Mouse (Mus musculus) hindbrain, embryonic 15.5 days (tissue): ENCODE measurements at regions not wholly inside any gene's neighbourhood (a gene's known extent, or its start where the extent isn't known, plus 50 kb on each side); places are given as distances from the start of the nearest gene placed in this dataset.
A peak's percentile ranks its signal among the peaks of the same experiment; 100 is the strongest.

Experiments
- ATAC-seq: fragments of 200-750 bp; cut with Nextera tagmentation; 2 replicates; pipeline ENCODE4 v1.8.0; 2017; ENCODE audit warnings: low read depth, moderate number of reproducible peaks, moderate TSS enrichment; ENCODE audit not compliant: low FRiP score
- H3K27ac ChIP-seq: fragments of 300-500 bp; sonication (generic); replicated peaks from 2 replicates; pipeline ENCODE4 v1.5.1; 2015; ENCODE audit warnings: mild to moderate bottlenecking, inconsistent platforms
- H3K27me3 ChIP-seq: fragments of 300-500 bp; sonication (generic); 2 replicates; pipeline ENCODE4 v1.6.1; 2015; ENCODE audit warnings: control low read depth, inconsistent platforms
- H3K36me3 ChIP-seq: fragments of 300-500 bp; sonication (generic); 2 replicates; pipeline ENCODE4 v1.6.1; 2015; ENCODE audit warnings: control low read depth, inconsistent platforms
- H3K4me1 ChIP-seq: fragments of 300-500 bp; sonication (generic); replicated peaks from 2 replicates; pipeline ENCODE4 v1.6.1; 2015; ENCODE audit warnings: control low read depth, inconsistent platforms
- H3K4me2 ChIP-seq: fragments of 300-500 bp; sonication (generic); 2 replicates; pipeline ENCODE4 v1.6.1; 2015; ENCODE audit warnings: moderate library complexity, mild to moderate bottlenecking, inconsistent platforms
- H3K4me3 ChIP-seq: fragments of 300-500 bp; sonication (generic); 2 replicates; pipeline ENCODE4 v1.5.1; 2015; ENCODE audit warnings: mild to moderate bottlenecking, inconsistent platforms
- H3K9ac ChIP-seq: fragments of 300-500 bp; sonication (generic); 2 replicates; pipeline ENCODE4 v1.6.1; 2015; ENCODE audit warnings: inconsistent platforms
- H3K9me3 ChIP-seq: fragments of 300-500 bp; sonication (generic); 2 replicates; pipeline ENCODE4 v1.6.1; 2016; ENCODE audit warnings: control low read depth, inconsistent platforms
- WGBS: fragments of 180-500 bp; shearing (Covaris S2); methylation state at CpG from one replicate; pipeline ENCODE4 v1.1.7; 2015; 5-methylcytosine and 5-hydroxymethylcytosine counted together

- no peak overlapping the region for H3K9ac ChIP-seq
- H3K27me3 ChIP-seq: no peaks in the 10 kb centered on the region
- WGBS: 94% methylated on average over 7 of the region's 7 CpGs
- no peak overlapping the region for H3K4me2 ChIP-seq
- no peaks in the 10 kb centered on the region for H3K9me3 ChIP-seq
- H3K4me1 ChIP-seq: no peaks in the 10 kb centered on the region
- ATAC-seq: no peak
- no peak overlapping the region for H3K27ac ChIP-seq
- no peak overlapping the region for H3K4me3 ChIP-seq
- no peaks in the 10 kb centered on the region for H3K36me3 ChIP-seq
Measured at GRCm38 (mm10) chr2:34007916-34008315, 120.2 kb upstream of the Mvb12b start.

- H3K9ac ChIP-seq: no peak overlapping the region
- H3K27me3 ChIP-seq: no peaks in the 10 kb centered on the region
- H3K4me3 ChIP-seq: no peak overlapping the region
- 99% methylated on average over 7 of the region's 7 CpGs for WGBS
- no peak overlapping the region for H3K27ac ChIP-seq
- no peaks in the 10 kb centered on the region for H3K9me3 ChIP-seq
- no peak overlapping the region for H3K4me2 ChIP-seq
- no peak for ATAC-seq
- no peaks in the 10 kb centered on the region for H3K36me3 ChIP-seq
- H3K4me1 ChIP-seq: no peaks in the 10 kb centered on the region
Measured at GRCm38 (mm10) chr2:33997106-33997505, 109.4 kb upstream of the Mvb12b start.

GRCm38 (mm10) chr2:33996331-33996730 is 108.6 kb upstream of the Mvb12b start:
- 96% methylated on average over 2 of the region's 2 CpGs for WGBS
- no peaks in the 10 kb centered on the region for H3K36me3 ChIP-seq
- H3K27me3 ChIP-seq: no peaks in the 10 kb centered on the region
- no peaks in the 10 kb centered on the region for H3K4me1 ChIP-seq
- no peak overlapping the region for H3K4me3 ChIP-seq
- H3K9me3 ChIP-seq: no peaks in the 10 kb centered on the region
- no peak overlapping the region for H3K27ac ChIP-seq
- no peak overlapping the region for H3K4me2 ChIP-seq
- no peak overlapping the region for H3K9ac ChIP-seq
- no peak for ATAC-seq

GRCm38 (mm10) chr2:33991299-33991698 is 103.6 kb upstream of the Mvb12b start:
- H3K27me3 ChIP-seq: no peaks in the 10 kb centered on the region
- no peaks in the 10 kb centered on the region for H3K9me3 ChIP-seq
- H3K4me1 ChIP-seq: peaks cover 15% of the 10 kb centered on the region
- no peak overlapping the region for H3K4me2 ChIP-seq
- H3K4me3 ChIP-seq: no peak overlapping the region
- no peak overlapping the region for H3K27ac ChIP-seq
- H3K9ac ChIP-seq: no peak overlapping the region
- no peaks in the 10 kb centered on the region for H3K36me3 ChIP-seq
- no peak for ATAC-seq
- WGBS: 77% methylated on average over 4 of the region's 4 CpGs

GRCm38 (mm10) chr2:33990711-33991110 is 103.0 kb upstream of the Mvb12b start:
- H3K9me3 ChIP-seq: no peaks in the 10 kb centered on the region
- H3K4me1 ChIP-seq: peaks cover 15% of the 10 kb centered on the region
- H3K27ac ChIP-seq: no peak overlapping the region
- no peaks in the 10 kb centered on the region for H3K36me3 ChIP-seq
- H3K9ac ChIP-seq: no peak overlapping the region
- ATAC-seq: no peak
- WGBS: 84% methylated on average over 6 of the region's 6 CpGs
- no peaks in the 10 kb centered on the region for H3K27me3 ChIP-seq
- no peak overlapping the region for H3K4me2 ChIP-seq
- H3K4me3 ChIP-seq: no peak overlapping the region

GRCm38 (mm10) chr2:33989555-33990370 is 102.0 kb upstream of the Mvb12b start:
- no peaks in the 10 kb centered on the region for H3K36me3 ChIP-seq
- H3K27me3 ChIP-seq: no peaks in the 10 kb centered on the region
- 47% methylated on average over 12 of the region's 12 CpGs for WGBS
- H3K9ac ChIP-seq: no peak overlapping the region
- peaks cover 15% of the 10 kb centered on the region for H3K4me1 ChIP-seq
- no peak overlapping the region for H3K4me3 ChIP-seq
- no peak overlapping the region for H3K27ac ChIP-seq
- ATAC-seq: no peak
- no peak overlapping the region for H3K4me2 ChIP-seq
- H3K9me3 ChIP-seq: no peaks in the 10 kb centered on the region

GRCm38 (mm10) chr2:33986420-33986819 is 98.7 kb upstream of the Mvb12b start:
- Histone ChIP-seq H3K36me3 (no peaks in the 10 kb centered on the region), H3K27ac (no peak overlapping the region), H3K9me3 (no peaks in the 10 kb centered on the region), H3K4me2 (peak overlapping the region; percentile 27; the same call in 1 of the 2 replicates), H3K4me3 (no peak overlapping the region), H3K27me3 (no peaks in the 10 kb centered on the region), H3K9ac (no peak overlapping the region), H3K4me1 (peaks cover 21% of the 10 kb centered on the region)
- ATAC-seq: peak; percentile 46; the same call in 1 of the 2 replicates
- 29% methylated on average over 4 of the region's 4 CpGs for WGBS

- Histone ChIP-seq H3K9me3 (no peaks in the 10 kb centered on the region), H3K27ac (no peak overlapping the region), H3K9ac (no peak overlapping the region), H3K4me2 (no peak overlapping the region), H3K4me1 (peaks cover 16% of the 10 kb centered on the region), H3K36me3 (no peaks in the 10 kb centered on the region), H3K4me3 (no peak overlapping the region), H3K27me3 (no peaks in the 10 kb centered on the region)
- no peak for ATAC-seq
- 54% methylated on average over 11 of the region's 11 CpGs for WGBS
Measured at GRCm38 (mm10) chr2:33985316-33985715, 97.6 kb upstream of the Mvb12b start.

GRCm38 (mm10) chr2:33983112-33983748 is 95.5 kb upstream of the Mvb12b start:
- H3K4me3 ChIP-seq: no peak overlapping the region
- ATAC-seq: no peak
- H3K36me3 ChIP-seq: no peaks in the 10 kb centered on the region
- no peaks in the 10 kb centered on the region for H3K9me3 ChIP-seq
- no peak overlapping the region for H3K27ac ChIP-seq
- WGBS: 33% methylated on average over 11 of the region's 11 CpGs
- no peak overlapping the region for H3K4me2 ChIP-seq
- H3K9ac ChIP-seq: no peak overlapping the region
- H3K4me1 ChIP-seq: 0 out of 2 replicates have a peak, but pooled peaks cover 7% of the 10 kb centered on the region
- no peaks in the 10 kb centered on the region for H3K27me3 ChIP-seq

GRCm38 (mm10) chr2:33981936-33982335 is 94.2 kb upstream of the Mvb12b start:
- H3K27ac ChIP-seq: no peak overlapping the region
- no peak overlapping the region for H3K9ac ChIP-seq
- 37% methylated on average over 8 of the region's 8 CpGs for WGBS

GRCm38 (mm10) chr2:33981321-33981720 is 93.6 kb upstream of the Mvb12b start:
- H3K4me1 ChIP-seq: 0 out of 2 replicates have a peak, but pooled peaks cover 7% of the 10 kb centered on the region
- H3K4me3 ChIP-seq: no peak overlapping the region
- no peak overlapping the region for H3K27ac ChIP-seq
- H3K27me3 ChIP-seq: no peaks in the 10 kb centered on the region
- H3K9ac ChIP-seq: no peak overlapping the region
- H3K36me3 ChIP-seq: no peaks in the 10 kb centered on the region
- no peak overlapping the region for H3K4me2 ChIP-seq
- 64% methylated on average over 7 of the region's 7 CpGs for WGBS
- ATAC-seq: no peak
- H3K9me3 ChIP-seq: no peaks in the 10 kb centered on the region

More at GRCm38 (mm10) chr2:33981936-33982335, 94.2 kb upstream of the Mvb12b start:
- Histone ChIP-seq H3K27me3 (no peaks in the 10 kb centered on the region), H3K36me3 (no peaks in the 10 kb centered on the region), H3K4me1 (0 out of 2 replicates have a peak, but pooled peaks cover 7% of the 10 kb centered on the region), H3K9me3 (no peaks in the 10 kb centered on the region), H3K4me3 (no peak overlapping the region), H3K4me2 (no peak overlapping the region)
- no peak for ATAC-seq

- Histone ChIP-seq H3K9ac (no peak overlapping the region), H3K4me3 (no peak overlapping the region), H3K36me3 (no peaks in the 10 kb centered on the region), H3K4me1 (0 out of 2 replicates have a peak, but pooled peaks cover 7% of the 10 kb centered on the region), H3K27ac (no peak overlapping the region), H3K4me2 (no peak overlapping the region), H3K27me3 (no peaks in the 10 kb centered on the region), H3K9me3 (no peaks in the 10 kb centered on the region)
- WGBS: 74% methylated on average over 10 of the region's 10 CpGs
- no peak for ATAC-seq
Measured at GRCm38 (mm10) chr2:33980884-33981283, 93.1 kb upstream of the Mvb12b start.
